Mouse (Mus musculus) gastrocnemius, adult 8-10 months (tissue): Measurements from ENCODE around the gene Zfp84. TPM values are rescaled to one million over a fixed set of nuclear protein-coding genes. Genes with fewer than 3 reads are reported as not detected.
A peak's percentile ranks its signal among the peaks of the same experiment; 100 is the strongest.

Source experiments
- DNase-seq, 2 experiments: peaks; one replicate each; pipeline ENCODE4 v3.0.0; 2022; ENCODE audit warnings: low spot score in 2 of 2
- microRNA-seq: library from miRNA; unstranded; fragments of <30 nt; microRNA quantifications from one replicate; pipeline ENCODE4 v1.2.0, GENCODE M21; 2022
- total RNA-seq, 4 experiments: library from RNA; stranded (reverse); gene quantifications; 2 replicates each; pipeline ENCODE4 v1.2.4; 2022

Gene Zfp84
- total RNA-seq, 4 experiments from 2014 or later = 6.6 to 9.1 (median 7.4) TPM

GRCm38 (mm10) chr7:29815910-29816429, 47.6 kb downstream of the Zfp84 start, which contains the start of gene Zfp790:
Gene Zfp790, plus strand, starts transcription at chr7:29816114.
- peak; percentile 76 to 80 for DNase-seq

GRCm38 (mm10) chr7:29818619-29819254, 50.4 kb downstream of the Zfp84 start:
- DNase-seq = peak; percentile 29 to 32

GRCm38 (mm10) chr7:29828001-29828400, 59.6 kb downstream of the Zfp84 start:
- no peak for DNase-seq

Small RNAs within 50 kb of the gene (microRNA-seq; reads per million reads assigned to microRNA genes)
- not detected for gene Mir1964

Other genes with a start within 250 kb of the Zfp84 start
- gene Sipa1l3, start 249.9 kb upstream of the Zfp84 start, total RNA-seq = 1 to 10 TPM; 5.3 to 7.0 (median 6.2) TPM
- not detected for gene Catsperg2, start 41.5 kb upstream of the Zfp84 start, total RNA-seq
- 1 to 10 TPM; 1.7 to 2.9 (median 2.5) TPM for gene Zfp30, start 15.4 kb downstream of the Zfp84 start, total RNA-seq
- 1 to 10 TPM; 8.1 to 8.9 (median 8.6) TPM for gene Zfp790, start 47.6 kb downstream of the Zfp84 start, total RNA-seq
- gene Zfp940, start 85.1 kb downstream of the Zfp84 start, total RNA-seq = 1 to 10 TPM; 2.6 to 4.6 (median 3.1) TPM
- gene Zfp420, start 91.4 kb downstream of the Zfp84 start, total RNA-seq = 1 to 10 TPM; 3.0 to 4.6 (median 3.5) TPM
- gene Zfp27, start 138.0 kb downstream of the Zfp84 start, total RNA-seq = 1 to 10 TPM; 6.5 to 9.3 (median 7.1) TPM
- gene Zfp383, start 139.7 kb downstream of the Zfp84 start, total RNA-seq = 1 to 10 TPM; 5.8 to 7.7 (median 6.9) TPM
- 1 to 10 TPM; 4.9 to 7.3 (median 6.3) TPM for gene Zfp74, start 185.5 kb downstream of the Zfp84 start, total RNA-seq
- gene Zfp568, start 215.4 kb downstream of the Zfp84 start, total RNA-seq = 10 to 100 TPM; 10.9 to 22.2 (median 12.3) TPM